Mouse (Mus musculus) liver, postnatal 0 days (tissue): ENCODE data around the gene Vmn1r143. TPM values are rescaled to one million over a fixed set of nuclear protein-coding genes. Genes with fewer than 3 reads are reported as not detected.
"Not testable (repeated sequence)": the region's sequence is repeated elsewhere in the genome, so short reads cannot be mapped to it uniquely, and the experiment has no call there.

Experiments
- ATAC-seq: fragments of 200-750 bp; cut with Nextera tagmentation; 2 replicates; pipeline ENCODE4 v1.8.0; 2017; ENCODE audit warnings: mild to moderate bottlenecking, moderate library complexity
- DNase-seq: peaks from one replicate; pipeline ENCODE4 v3.0.0-alpha.2; 2016
- H3K27ac ChIP-seq: fragments of 300-500 bp; sonication (generic); 2 replicates; pipeline ENCODE4 v1.5.1; 2014; ENCODE audit warnings: antibody characterized with exemption, moderate library complexity, mild to moderate bottlenecking, low read depth
- H3K27me3 ChIP-seq: fragments of 300-500 bp; sonication (generic); 2 replicates; pipeline ENCODE4 v1.6.1; 2014; ENCODE audit warnings: low read length, control low read depth, mixed read lengths; ENCODE audit not compliant: insufficient read depth
- H3K36me3 ChIP-seq: fragments of 300-500 bp; sonication (generic); replicated peaks from 2 replicates; pipeline ENCODE4 v1.6.1; 2014; ENCODE audit warnings: mild to moderate bottlenecking, control low read depth, low read length, moderate library complexity, mixed read lengths; ENCODE audit not compliant: insufficient read depth
- H3K4me1 ChIP-seq: fragments of 300-500 bp; sonication (generic); 2 replicates; pipeline ENCODE4 v1.6.1; 2014; ENCODE audit warnings: antibody characterized with exemption, mild to moderate bottlenecking, control low read depth; ENCODE audit not compliant: insufficient read depth
- H3K4me2 ChIP-seq: fragments of 300-500 bp; sonication (generic); 2 replicates; pipeline ENCODE4 v1.6.1; 2014; ENCODE audit warnings: low read depth, mild to moderate bottlenecking, low read length, moderate library complexity, mixed read lengths
- H3K4me3 ChIP-seq: fragments of 300-500 bp; sonication (generic); 2 replicates; pipeline ENCODE4 v1.5.1; 2014; ENCODE audit warnings: low read depth, low read length
- H3K9ac ChIP-seq: fragments of 300-500 bp; sonication (generic); replicated peaks from 2 replicates; pipeline ENCODE4 v1.6.1; 2014; ENCODE audit warnings: mild to moderate bottlenecking, moderate library complexity
- H3K9me3 ChIP-seq: fragments of 300-500 bp; sonication (generic); 2 replicates; pipeline ENCODE4 v1.6.1; 2016; ENCODE audit warnings: mild to moderate bottlenecking, control low read depth, low read length, mixed read lengths
- WGBS: fragments of 180-500 bp; shearing (Covaris S2); extraction: QIAGEN DNeasy Blood & Tissue Kit; methylation state at CpG from one replicate; pipeline ENCODE4 v1.1.7; 2014; ENCODE audit not compliant: insufficient replicate concordance; 5-methylcytosine and 5-hydroxymethylcytosine counted together
- polyA plus RNA-seq: library from polyadenylated mRNA; unstranded; fragments of >200 nt; fragmentation: Nextera tagmentation; extraction: Ambion mirVana; gene quantifications from 2 replicates; pipeline ENCODE4 v1.2.1, GENCODE M21; 2015

Vmn1r143 gene
- polyA plus RNA-seq: not detected in 2 replicates

GRCm38 (mm10) chr7:22189077-22189476 lies at the start of gene Vmn1r143:
Vmn1r143 (plus strand) TSS chr7:22189377.
- not testable (repeated sequence) for H3K4me3 ChIP-seq, H3K9me3 ChIP-seq, H3K4me1 ChIP-seq, H3K9ac ChIP-seq, H3K36me3 ChIP-seq, ATAC-seq, H3K27ac ChIP-seq, H3K4me2 ChIP-seq, DNase-seq, H3K27me3 ChIP-seq
- no CpG with 5 or more reads among the region's 3 CpGs for WGBS

GRCm38 (mm10) chr7:22163935-22164334 lies 25.2 kb upstream of the Vmn1r143 start, which contains the start of gene Vmn1r142:
Vmn1r142 (minus strand) TSS chr7:22164035.
- not testable (repeated sequence) for H3K27ac ChIP-seq, H3K9me3 ChIP-seq, H3K36me3 ChIP-seq, DNase-seq, H3K4me3 ChIP-seq, ATAC-seq, H3K4me1 ChIP-seq, H3K9ac ChIP-seq, H3K4me2 ChIP-seq, H3K27me3 ChIP-seq
- no CpG with 5 or more reads among the region's 3 CpGs for WGBS

- not testable (repeated sequence) for H3K4me2 ChIP-seq, H3K36me3 ChIP-seq, H3K27ac ChIP-seq, H3K27me3 ChIP-seq, DNase-seq, H3K4me3 ChIP-seq, H3K9me3 ChIP-seq, H3K4me1 ChIP-seq, H3K9ac ChIP-seq, ATAC-seq
- no CpG with 5 or more reads among the region's 2 CpGs for WGBS
Observed at GRCm38 (mm10) chr7:22201164-22201563, 12.0 kb downstream of the Vmn1r143 start, which contains the start of gene Gm8653. Gm8653 (minus strand) TSS chr7:22201264.

- H3K4me3 ChIP-seq, H3K27ac ChIP-seq, H3K4me2 ChIP-seq, H3K27me3 ChIP-seq, H3K4me1 ChIP-seq, H3K9me3 ChIP-seq, DNase-seq, H3K36me3 ChIP-seq, H3K9ac ChIP-seq, ATAC-seq: not testable (repeated sequence)
- WGBS: 13% methylated on average over 1 of the region's 2 CpGs
Observed at GRCm38 (mm10) chr7:22229384-22229783, 40.2 kb downstream of the Vmn1r143 start, which contains the start of gene Gm8453. Gm8453 (minus strand) TSS chr7:22229484.

Other genes starting within 250 kb of the Vmn1r143 start
- not detected in 2 replicates for gene Vmn1r137, start 194.8 kb upstream of the Vmn1r143 start, polyA plus RNA-seq
- gene Vmn1r138, start 160.5 kb upstream of the Vmn1r143 start, polyA plus RNA-seq: not detected in 2 replicates
- gene Gm6176, start 133.1 kb upstream of the Vmn1r143 start, polyA plus RNA-seq: not detected in 2 replicates
- gene Vmn1r139, start 120.3 kb upstream of the Vmn1r143 start, polyA plus RNA-seq: not detected in 2 replicates
- gene Gm16451, start 71.1 kb upstream of the Vmn1r143 start, polyA plus RNA-seq: not detected in 2 replicates
- gene Gm10666, start 54.6 kb upstream of the Vmn1r143 start, polyA plus RNA-seq: not detected in 2 replicates
- gene Vmn1r142, start 25.3 kb upstream of the Vmn1r143 start, polyA plus RNA-seq: not detected in 2 replicates
- gene Gm8653, start 11.9 kb downstream of the Vmn1r143 start, polyA plus RNA-seq: not detected in 2 replicates
- gene Gm8453, start 40.1 kb downstream of the Vmn1r143 start, polyA plus RNA-seq: not detected in 2 replicates
- not detected in 2 replicates for gene Gm4187, start 140.3 kb downstream of the Vmn1r143 start, polyA plus RNA-seq
- gene Gm8660, start 181.7 kb downstream of the Vmn1r143 start, polyA plus RNA-seq: not detected in 2 replicates
- not detected in 2 replicates for gene Vmn1r148, start 224.2 kb downstream of the Vmn1r143 start, polyA plus RNA-seq
- gene Vmn1r149, start 248.9 kb downstream of the Vmn1r143 start, polyA plus RNA-seq: not detected in 2 replicates